Mouse (Mus musculus): ENCODE measurements around the gene Hcrtr1. TPM values are rescaled to one million over a fixed set of nuclear protein-coding genes. Genes with fewer than 3 reads are reported as not detected.

The Hcrtr1 gene
- polyA plus RNA-seq, 1 experiment: 4.5 TPM

DNA sequence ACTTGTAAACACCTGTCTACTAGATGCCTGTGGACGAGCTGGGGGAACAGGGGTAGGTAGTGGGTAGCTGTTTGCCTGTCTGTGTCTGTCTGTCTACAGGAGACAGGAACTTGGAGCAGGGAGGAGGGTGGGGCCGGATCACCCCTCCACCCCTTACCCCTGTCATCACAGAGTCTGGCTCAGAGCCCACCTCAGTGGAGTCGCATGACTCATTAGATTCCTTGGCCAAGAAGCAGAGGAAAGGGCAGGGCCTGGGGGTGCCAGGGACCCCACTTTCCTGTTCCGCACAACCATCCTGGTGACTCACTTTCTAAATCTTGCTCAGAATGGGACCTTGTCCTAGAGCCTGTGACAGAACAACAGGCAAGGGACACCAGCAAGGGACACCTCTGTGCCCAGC, 37.9 kb upstream of the Hcrtr1 start:
- Histone ChIP-seq H3K4me1 (ENCODE audit: control insufficient read depth, insufficient read depth, low read length) (no peaks in the 10 kb centered on the region), H3K27ac (ENCODE audit: insufficient read depth, low read length) (no peak overlapping the region), H3K4me3 (ENCODE audit: insufficient read depth, low read length) (no peak overlapping the region)
- TF ChIP-seq POLR2A (IDR thresholded peaks at IDR 0.05; ENCODE audit: extremely low read depth, insufficient read depth, low read length) (no peak), CTCF (IDR thresholded peaks at IDR 0.05; ENCODE audit: extremely low read depth, insufficient read depth, low read length) (no peak)

DNA sequence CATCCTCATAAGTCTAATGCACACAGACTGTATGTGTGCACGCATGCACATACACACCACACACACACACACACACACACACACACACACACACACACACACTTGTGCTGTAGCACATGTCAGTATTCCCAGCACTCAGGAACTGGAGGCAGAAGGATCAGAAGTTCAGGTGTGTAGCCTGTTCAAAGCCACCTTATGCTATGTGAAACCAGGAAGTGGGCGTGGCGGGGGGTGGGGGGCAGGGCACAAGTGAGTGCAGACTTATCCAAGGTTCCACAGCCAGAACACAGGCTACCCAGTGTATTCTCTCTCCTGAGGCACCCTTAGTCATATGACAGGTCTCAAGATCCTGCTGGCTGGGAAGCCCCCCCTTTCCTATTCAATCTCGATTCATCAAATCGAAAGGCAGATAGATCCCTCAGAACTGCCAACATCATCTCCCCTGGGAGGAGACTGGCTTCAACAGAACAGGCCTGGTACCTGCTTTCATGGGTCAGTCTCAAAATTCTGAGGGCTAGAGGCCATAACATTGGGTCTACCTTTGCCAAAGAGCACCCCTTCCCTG, 37.1 kb upstream of the Hcrtr1 start:
- H3K4me3 ChIP-seq (ENCODE audit: insufficient read depth, low read length): no peak overlapping the region
- H3K27ac ChIP-seq (ENCODE audit: insufficient read depth, low read length): no peak overlapping the region
- H3K4me1 ChIP-seq (ENCODE audit: control insufficient read depth, insufficient read depth, low read length): no peaks in the 10 kb centered on the region
- TF ChIP-seq CTCF (IDR thresholded peaks at IDR 0.05; ENCODE audit: extremely low read depth, insufficient read depth, low read length) (no peak), POLR2A (IDR thresholded peaks at IDR 0.05; ENCODE audit: extremely low read depth, insufficient read depth, low read length) (no peak)

DNA sequence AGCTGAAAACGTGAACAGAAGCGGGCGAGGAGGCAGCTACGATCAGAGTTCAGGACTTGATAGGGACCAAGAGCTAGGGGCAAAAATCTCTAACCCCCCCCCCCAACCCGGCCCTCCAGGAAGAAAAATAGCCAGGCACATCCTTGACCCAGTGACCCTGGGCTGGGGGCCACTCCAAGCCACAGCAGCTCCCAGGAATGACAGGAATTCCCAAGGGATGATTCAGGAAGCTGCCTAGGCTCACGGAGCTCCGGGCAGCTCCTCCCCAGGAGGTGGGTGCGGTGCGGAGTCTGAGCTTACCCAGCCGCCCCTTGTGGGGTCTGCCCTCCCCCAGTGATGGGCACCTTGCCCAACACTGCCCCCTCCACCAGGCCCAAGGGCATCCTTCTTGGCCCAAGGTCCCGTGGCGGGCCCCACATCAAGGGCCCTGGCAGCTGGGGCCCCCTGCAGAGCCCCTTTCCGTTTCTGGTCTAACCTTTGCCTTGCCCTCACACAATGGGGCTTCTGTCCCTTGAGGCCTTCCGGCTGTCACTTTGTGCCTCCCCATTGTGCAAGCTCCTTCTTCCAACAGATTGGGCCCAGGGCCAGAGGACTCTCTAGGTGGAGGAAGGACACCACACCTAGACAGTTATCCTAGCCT, 36.0 kb upstream of the Hcrtr1 start, which contains the start of gene Tinagl1:
TSS of gene Tinagl1 (minus strand) at position 51 of the 640 bp plus-strand sequence.
- TF ChIP-seq POLR2A (IDR thresholded peaks at IDR 0.05; ENCODE audit: extremely low read depth, insufficient read depth, low read length) (no peak), CTCF (IDR thresholded peaks at IDR 0.05; ENCODE audit: extremely low read depth, insufficient read depth, low read length) (no peak)
- no peak within 1 kb of the TSS for H3K27ac ChIP-seq (ENCODE audit: insufficient read depth, low read length)
- no peaks in the 10 kb centered on the region for H3K4me1 ChIP-seq (ENCODE audit: control insufficient read depth, insufficient read depth, low read length)
- peak within 1 kb of the TSS; percentile 18; the same call in 1 of the 2 replicates for H3K4me3 ChIP-seq (ENCODE audit: insufficient read depth, low read length)

DNA sequence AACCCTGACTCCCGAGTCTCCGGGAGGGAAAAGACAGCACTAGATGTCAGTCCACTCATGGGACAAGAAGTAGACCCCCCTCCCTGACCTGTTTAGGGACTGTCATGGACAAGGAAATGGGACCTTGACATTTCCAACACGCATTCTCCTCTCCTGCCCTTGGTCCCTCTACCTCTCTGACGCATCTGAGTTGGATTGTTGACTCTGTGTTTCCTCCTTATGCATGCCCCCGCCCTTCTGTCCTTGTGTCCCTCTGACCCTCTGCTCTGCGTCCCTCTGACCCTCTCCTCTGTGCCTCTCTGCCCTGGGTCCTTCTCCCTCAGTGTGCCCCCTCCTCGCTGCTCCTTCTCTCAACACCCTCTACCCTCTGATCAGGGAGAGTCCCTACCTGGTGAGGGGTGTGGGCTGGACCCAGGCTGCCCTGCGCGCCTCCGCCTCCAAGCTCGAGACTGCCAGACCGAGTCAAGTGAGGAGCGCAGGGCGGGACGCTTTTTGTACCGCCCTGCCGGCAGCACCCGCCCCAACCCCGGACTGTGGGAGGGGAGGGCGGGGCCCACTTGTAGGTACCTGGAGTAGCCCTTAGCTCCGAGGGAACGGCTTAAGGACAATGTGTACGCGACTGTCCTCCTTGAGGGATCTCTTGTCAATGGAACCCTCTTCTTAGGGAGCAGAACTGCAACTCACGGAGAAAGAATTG, 35.3 kb upstream of the Hcrtr1 start:
- H3K4me3 ChIP-seq (ENCODE audit: insufficient read depth, low read length): peak overlapping the region; percentile 18; the same call in 1 of the 2 replicates
- H3K4me1 ChIP-seq (ENCODE audit: control insufficient read depth, insufficient read depth, low read length): no peaks in the 10 kb centered on the region
- TF ChIP-seq CTCF (IDR thresholded peaks at IDR 0.05; ENCODE audit: extremely low read depth, insufficient read depth, low read length) (no peak), POLR2A (IDR thresholded peaks at IDR 0.05; ENCODE audit: extremely low read depth, insufficient read depth, low read length) (0 out of 2 replicates have a peak, but pooled peaks have one; percentile 35)
- H3K27ac ChIP-seq (ENCODE audit: insufficient read depth, low read length): no peak overlapping the region

DNA sequence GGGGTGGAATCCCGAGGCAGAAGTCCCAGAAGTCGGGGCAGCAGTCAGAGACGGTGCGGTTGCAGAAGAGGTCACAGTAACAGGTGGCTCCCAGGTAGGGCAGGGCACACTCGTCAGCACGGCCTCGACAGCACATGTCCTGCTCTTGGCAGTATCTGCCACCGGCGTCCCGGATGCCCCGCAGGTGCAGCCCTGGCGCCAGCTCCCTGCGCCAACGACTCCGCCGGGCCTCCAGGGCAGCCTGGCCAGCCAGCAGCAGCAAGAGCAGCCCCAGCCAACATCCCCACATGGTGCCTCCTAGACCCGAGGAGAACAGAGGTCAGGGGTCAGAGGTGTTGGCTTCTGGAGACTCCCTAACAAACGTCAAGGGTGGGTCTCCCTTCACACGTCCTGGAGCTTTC, 34.8 kb upstream of the Hcrtr1 start:
- no peaks in the 10 kb centered on the region for H3K4me1 ChIP-seq (ENCODE audit: control insufficient read depth, insufficient read depth, low read length)

DNA sequence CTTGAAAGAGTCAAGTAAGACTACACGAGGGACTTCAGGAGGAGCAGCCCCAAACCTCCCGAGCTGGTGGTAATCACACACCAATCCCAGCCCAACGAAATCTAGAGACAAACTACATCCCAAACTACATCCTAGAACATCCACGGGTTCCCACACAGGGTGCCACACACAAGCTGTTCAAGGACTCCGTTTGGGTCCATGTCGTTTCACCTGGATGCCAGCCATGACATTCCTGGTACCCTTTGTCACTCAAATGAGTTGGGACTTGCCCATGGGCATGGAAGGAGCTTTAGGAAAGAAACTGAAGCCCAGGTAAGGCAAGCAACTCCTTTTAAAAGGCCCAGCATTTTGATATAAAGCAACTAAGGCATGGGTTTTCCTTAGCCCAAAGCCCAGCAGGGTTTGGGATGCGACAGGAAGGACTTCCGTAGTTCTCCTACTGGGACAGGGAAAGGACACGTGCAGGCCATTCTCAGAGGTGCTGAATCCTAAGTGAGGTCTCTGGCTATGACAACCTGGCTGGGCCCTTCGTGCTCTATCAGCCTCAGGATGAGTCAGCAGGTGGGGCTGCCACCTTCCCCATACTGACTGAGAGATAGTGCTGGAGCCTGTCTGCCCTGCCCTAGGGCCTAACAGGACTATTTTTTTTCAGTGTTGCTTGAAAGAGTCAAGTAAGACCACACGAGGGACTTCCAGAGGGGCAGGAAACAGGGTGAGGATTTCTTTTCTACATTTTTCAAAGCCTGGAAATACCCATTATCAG, 34.1 kb upstream of the Hcrtr1 start:
- no peak overlapping the region for H3K4me3 ChIP-seq (ENCODE audit: insufficient read depth, low read length)
- H3K27ac ChIP-seq (ENCODE audit: insufficient read depth, low read length): no peak overlapping the region
- no peak for TF ChIP-seq CTCF (IDR thresholded peaks at IDR 0.05; ENCODE audit: extremely low read depth, insufficient read depth, low read length)
- TF ChIP-seq POLR2A (IDR thresholded peaks at IDR 0.05; ENCODE audit: extremely low read depth, insufficient read depth, low read length): no peak
- no peaks in the 10 kb centered on the region for H3K4me1 ChIP-seq (ENCODE audit: control insufficient read depth, insufficient read depth, low read length)

More for the DNA sequence above, 34.8 kb upstream of the Hcrtr1 start:
- Histone ChIP-seq H3K4me3 (ENCODE audit: insufficient read depth, low read length) (peak overlapping the region; percentile 18; the same call in 1 of the 2 replicates), H3K27ac (ENCODE audit: insufficient read depth, low read length) (no peak overlapping the region)
- TF ChIP-seq CTCF (IDR thresholded peaks at IDR 0.05; ENCODE audit: extremely low read depth, insufficient read depth, low read length): no peak
- no peak for TF ChIP-seq POLR2A (IDR thresholded peaks at IDR 0.05; ENCODE audit: extremely low read depth, insufficient read depth, low read length)

DNA sequence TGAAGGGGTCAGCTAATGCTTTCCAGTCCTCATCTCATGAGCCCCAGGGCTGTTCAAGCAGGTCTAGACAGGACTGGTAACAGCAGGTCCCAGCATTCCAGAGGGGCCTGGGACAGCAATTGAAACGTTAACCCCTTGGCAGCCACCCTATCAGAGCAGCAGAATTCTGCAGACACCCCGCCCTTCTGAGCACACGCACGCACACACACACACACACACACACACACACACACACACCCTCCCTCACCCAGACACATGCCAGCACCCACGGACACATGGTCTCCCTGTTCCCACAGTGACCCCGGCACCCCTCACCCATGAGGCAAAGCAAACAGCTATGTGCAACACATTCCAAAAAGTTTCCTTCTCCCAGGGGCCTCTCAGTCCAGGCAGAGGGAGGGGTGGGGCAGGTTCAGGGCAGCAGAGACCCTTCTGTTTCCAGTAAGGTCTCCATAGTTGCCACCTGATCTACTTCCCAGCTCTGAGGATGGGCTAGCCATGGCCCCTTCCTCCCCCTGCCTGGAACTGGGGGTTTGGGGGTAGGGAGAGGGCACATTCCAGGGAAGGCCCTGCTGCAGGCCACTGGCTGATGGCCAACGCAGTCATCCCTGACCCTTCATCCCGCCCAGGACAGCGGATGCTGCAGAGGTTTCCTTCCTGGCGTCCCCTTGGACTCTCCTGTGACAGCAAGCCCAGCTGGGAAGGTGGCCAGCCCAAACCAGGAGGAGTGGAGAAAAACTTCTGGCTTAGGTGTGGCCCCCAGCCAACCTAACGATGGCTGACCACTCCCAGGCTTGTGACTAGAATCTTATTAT, 33.0 kb upstream of the Hcrtr1 start:
- TF ChIP-seq CTCF (IDR thresholded peaks at IDR 0.05; ENCODE audit: extremely low read depth, insufficient read depth, low read length): no peak
- no peak for TF ChIP-seq POLR2A (IDR thresholded peaks at IDR 0.05; ENCODE audit: extremely low read depth, insufficient read depth, low read length)
- no peak overlapping the region for H3K4me3 ChIP-seq (ENCODE audit: insufficient read depth, low read length)
- H3K4me1 ChIP-seq (ENCODE audit: control insufficient read depth, insufficient read depth, low read length): no peaks in the 10 kb centered on the region
- H3K27ac ChIP-seq (ENCODE audit: insufficient read depth, low read length): no peak overlapping the region

DNA sequence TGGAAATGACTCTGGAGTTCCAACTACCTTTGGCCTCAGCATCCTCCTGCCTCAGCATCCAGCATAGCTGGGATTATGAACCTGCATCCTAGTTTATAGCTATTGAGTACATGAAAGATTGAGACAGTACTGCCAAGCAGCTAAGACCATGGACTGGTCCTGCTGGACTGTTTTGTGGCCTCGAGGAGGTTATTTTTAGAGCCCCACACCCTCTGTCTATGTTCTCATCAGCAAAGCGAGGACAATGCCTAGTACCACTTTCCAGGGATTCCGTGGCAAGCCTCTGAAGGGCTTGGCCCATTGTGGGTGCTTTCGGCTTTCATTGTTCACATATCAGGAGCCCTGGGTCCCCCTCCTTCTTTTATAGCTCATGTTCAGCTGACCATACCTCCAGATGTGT, 31.2 kb upstream of the Hcrtr1 start:
- H3K27ac ChIP-seq (ENCODE audit: insufficient read depth, low read length): no peak overlapping the region
- H3K4me1 ChIP-seq (ENCODE audit: control insufficient read depth, insufficient read depth, low read length): no peaks in the 10 kb centered on the region
- H3K4me3 ChIP-seq (ENCODE audit: insufficient read depth, low read length): no peak overlapping the region
- TF ChIP-seq POLR2A (IDR thresholded peaks at IDR 0.05; ENCODE audit: extremely low read depth, insufficient read depth, low read length): no peak
- TF ChIP-seq CTCF (IDR thresholded peaks at IDR 0.05; ENCODE audit: extremely low read depth, insufficient read depth, low read length): no peak
